Mouse (Mus musculus) MEL (cell line): ENCODE data around the gene Gm17359.

Experiments used
- CTCF ChIP-seq, 3 experiments: IDR thresholded peaks in 2 of 3; conservative IDR thresholded peaks in 1 of 3; 2 replicates each; pipeline ENCODE4 v1.5.1; 2011 to 2012; ENCODE audit warnings: low read length in 3 of 3, low read depth in 2 of 3, mild to moderate bottlenecking in 2 of 3, improper control_type of control experiment in 1 of 3, inconsistent platforms in 1 of 3, mixed read lengths in 1 of 3, moderate library complexity in 1 of 3; ENCODE audit not compliant: control insufficient read depth in 1 of 3, insufficient read depth in 1 of 3, poor library complexity in 1 of 3, severe bottlenecking in 1 of 3
- EP300 ChIP-seq, 2 experiments: IDR thresholded peaks; 2 replicates each; pipeline ENCODE4 v1.6.1; 2011; ENCODE audit warnings: improper control_type of control experiment in 2 of 2, low read length in 2 of 2, low read depth in 1 of 2, mild to moderate bottlenecking in 1 of 2
- GABPA ChIP-seq: IDR thresholded peaks from 2 replicates; pipeline ENCODE4 v1.6.1; 2012; ENCODE audit warnings: low read depth, mild to moderate bottlenecking, inconsistent platforms, low read length, improper control_type of control experiment, moderate library complexity
- GATA1 ChIP-seq: IDR thresholded peaks from 2 replicates; pipeline ENCODE4 v1.6.1; 2011; ENCODE audit warnings: low read depth, low read length, improper control_type of control experiment
- MAX ChIP-seq: IDR thresholded peaks from 2 replicates; pipeline ENCODE4 v1.6.1; 2011; ENCODE audit warnings: low read length, improper control_type of control experiment
- MXI1 ChIP-seq: IDR thresholded peaks from 2 replicates; pipeline ENCODE4 v1.6.1; 2011; ENCODE audit warnings: mild to moderate bottlenecking, low read depth, low read length, improper control_type of control experiment
- MYC ChIP-seq: IDR thresholded peaks from 2 replicates; pipeline ENCODE4 v1.6.1; 2011; ENCODE audit warnings: low read depth, mild to moderate bottlenecking, low read length, improper control_type of control experiment, moderate library complexity
- POLR2A ChIP-seq, 2 experiments: IDR thresholded peaks; 2 replicates each; pipeline ENCODE4 v1.6.1; 2011 to 2012; ENCODE audit warnings: low read length in 2 of 2, mild to moderate bottlenecking in 2 of 2, control low read depth in 1 of 2, improper control_type of control experiment in 1 of 2, low read depth in 1 of 2, moderate library complexity in 1 of 2; ENCODE audit not compliant: control insufficient read depth in 1 of 2, insufficient read depth in 1 of 2, poor library complexity in 1 of 2
- POLR2AphosphoS2 ChIP-seq: IDR thresholded peaks from 2 replicates; pipeline ENCODE4 v1.6.1; 2011; ENCODE audit warnings: low read length, improper control_type of control experiment
- TBP ChIP-seq: IDR thresholded peaks from 2 replicates; pipeline ENCODE4 v1.8.0; 2011; ENCODE audit warnings: low read depth, low read length, improper control_type of control experiment
- USF2 ChIP-seq, 2 experiments: IDR thresholded peaks; 2 replicates each; pipeline ENCODE4 v1.6.1; 2011 to 2012; ENCODE audit warnings: improper control_type of control experiment in 2 of 2, low read length in 2 of 2, borderline replicate concordance in 1 of 2, inconsistent platforms in 1 of 2, low read depth in 1 of 2, mild to moderate bottlenecking in 1 of 2; ENCODE audit not compliant: insufficient read depth in 1 of 2

GRCm38 (mm10) chr3:79488025-79488424, 151.6 kb downstream of the Gm17359 start:
- TF ChIP-seq CTCF (IDR thresholded peaks at IDR 0.05 in 2 of 3, conservative IDR thresholded peaks at IDR 0.05 in 1 of 3; ENCODE audit: control insufficient read depth in 1 of 3, insufficient read depth in 1 of 3, low read depth in 2 of 3, low read length in 3 of 3, poor library complexity in 1 of 3, severe bottlenecking in 1 of 3) (no peak), MAX (no peak), EP300 (IDR thresholded peaks at IDR 0.05; ENCODE audit: low read depth in 1 of 2, low read length in 2 of 2) (no peak), TBP (no peak), MYC (no peak), GATA1 (no peak), POLR2A (IDR thresholded peaks at IDR 0.05; ENCODE audit: control insufficient read depth in 1 of 2, insufficient read depth in 1 of 2, low read depth in 1 of 2, low read length in 2 of 2, poor library complexity in 1 of 2) (no peak), MXI1 (no peak), USF2 (IDR thresholded peaks at IDR 0.05; ENCODE audit: borderline replicate concordance in 1 of 2, insufficient read depth in 1 of 2, low read depth in 1 of 2, low read length in 2 of 2) (no peak), GABPA (no peak), POLR2AphosphoS2 (no peak)
